Mouse (Mus musculus) gastrocnemius, postnatal 10 days (tissue): ENCODE results near the gene Trio. TPM values are rescaled to one million over a fixed set of nuclear protein-coding genes. Genes with fewer than 3 reads are reported as not detected.

Experiments
- DNase-seq: peaks from one replicate; pipeline ENCODE4 v3.0.0; 2021; ENCODE audit warnings: mixed read lengths
- total RNA-seq, 2 experiments: library from RNA; stranded (reverse); gene quantifications; 2 replicates each; pipeline ENCODE4 v1.2.3; 2021

Trio gene
- total RNA-seq, 2 experiments from 2014 or later = 56.2 to 79.7 TPM

DNA sequence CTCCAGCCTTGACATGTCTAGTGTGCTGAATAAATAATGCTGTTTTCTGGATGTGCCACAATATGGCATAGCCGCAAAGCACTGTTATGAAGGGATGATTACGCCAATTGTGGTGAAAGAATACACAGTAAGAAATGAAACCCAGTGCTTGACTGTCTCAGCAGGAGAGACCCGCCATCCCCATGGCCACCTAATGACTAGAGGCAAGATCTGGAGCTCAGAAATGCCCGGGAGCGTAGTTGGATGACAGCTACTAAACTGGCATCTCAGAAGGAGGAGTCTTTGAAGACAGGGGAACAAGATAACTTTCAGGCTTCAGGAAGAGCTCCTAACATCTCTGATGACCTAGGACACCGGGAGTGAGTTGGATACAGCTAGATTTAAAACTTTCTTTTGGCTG, 12.0 kb upstream of the Trio start:
- DNase-seq = no peak

GRCm38 (mm10) chr15:28035601-28036000, 10.0 kb upstream of the Trio start:
- DNase-seq = no peak

DNA sequence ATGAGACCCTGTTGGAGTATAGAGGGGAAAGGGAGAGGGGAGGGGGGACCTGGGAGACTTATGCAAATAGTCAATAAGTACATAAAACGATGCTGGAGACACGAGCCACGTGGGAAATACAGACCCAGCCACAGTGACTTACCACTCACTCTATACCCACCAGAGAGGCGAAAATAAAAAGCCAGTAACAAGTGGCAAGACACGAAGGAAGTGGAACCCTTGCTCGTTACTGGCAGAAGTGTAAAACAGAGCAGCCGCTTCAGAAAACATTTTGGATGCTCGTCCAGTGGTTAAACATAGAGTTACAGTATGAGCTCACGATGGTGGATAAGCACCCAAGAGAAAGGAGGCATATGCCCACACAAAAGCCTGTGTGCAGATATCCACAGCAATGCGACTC, 9.0 kb upstream of the Trio start:
- DNase-seq = no peak

DNA sequence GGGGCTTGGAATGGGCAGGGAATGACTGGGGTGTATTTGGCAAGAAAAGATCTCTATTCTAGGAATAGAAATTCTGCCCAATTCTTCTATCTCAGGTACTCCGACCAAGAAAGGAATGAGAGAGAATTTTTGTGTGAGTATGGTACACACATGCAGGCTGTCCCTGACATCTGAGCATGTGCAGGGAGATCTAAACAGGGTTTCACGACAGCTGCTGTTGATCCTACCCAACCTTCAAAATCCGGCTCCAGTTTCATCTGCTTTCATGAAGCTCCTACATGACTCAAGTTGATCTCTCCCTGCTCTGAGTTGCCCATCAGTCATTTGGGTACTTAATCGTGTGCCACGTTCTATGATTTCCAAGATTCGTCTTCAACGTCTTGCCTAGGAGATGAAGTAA, 3.7 kb upstream of the Trio start:
- DNase-seq = no peak

GRCm38 (mm10) chr15:28028542-28028941, 2.9 kb upstream of the Trio start:
- DNase-seq = no peak

- DNase-seq = no peak
Measured at GRCm38 (mm10) chr15:28026167-28026481, 476 bp upstream of the Trio start.

GRCm38 (mm10) chr15:28024965-28025338, 696 bp downstream of the Trio start:
- peak; percentile 69 for DNase-seq

GRCm38 (mm10) chr15:28024031-28024964, 1.4 kb downstream of the Trio start:
- DNase-seq = peak; percentile 80

DNA sequence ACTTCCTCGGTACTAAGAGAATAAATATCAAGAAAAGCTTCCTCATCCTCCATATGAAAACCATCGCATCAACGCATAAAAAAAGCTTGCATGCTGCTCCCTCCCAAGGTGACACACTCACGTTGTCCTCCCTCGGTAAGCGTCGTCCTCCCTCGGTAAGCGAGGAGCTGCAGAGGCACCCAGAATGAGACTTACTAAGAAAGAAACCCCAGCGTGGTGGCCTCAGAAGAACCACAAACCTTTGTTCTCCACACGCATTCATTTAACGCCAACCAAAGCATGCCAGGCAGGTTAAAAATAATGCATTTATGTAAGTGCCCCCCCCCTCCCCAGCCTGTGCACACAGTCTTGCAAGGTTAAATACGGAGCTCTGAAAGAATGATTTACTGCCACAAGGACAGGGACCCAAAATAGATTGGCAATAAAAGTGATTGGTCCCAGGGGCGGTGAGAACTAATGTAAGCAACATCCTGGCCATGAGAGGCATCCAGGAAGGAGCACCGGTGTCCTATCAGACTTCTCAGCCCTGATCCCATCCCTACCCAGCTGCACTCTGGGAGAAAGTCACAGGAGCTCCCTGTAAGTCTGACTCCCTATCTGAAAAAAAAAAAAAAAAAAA, 3.9 kb downstream of the Trio start:
- no peak for DNase-seq

- no peak for DNase-seq
Measured at GRCm38 (mm10) chr15:28019393-28020070, 6.1 kb downstream of the Trio start.

GRCm38 (mm10) chr15:28007516-28007915, 18.1 kb downstream of the Trio start:
- no peak for DNase-seq

- DNase-seq = no peak
Measured at GRCm38 (mm10) chr15:28004192-28004767, 21.4 kb downstream of the Trio start.

GRCm38 (mm10) chr15:28002515-28002914, 23.1 kb downstream of the Trio start:
- no peak for DNase-seq

- DNase-seq = no peak
Measured at GRCm38 (mm10) chr15:28001299-28001698, 24.3 kb downstream of the Trio start.

DNA sequence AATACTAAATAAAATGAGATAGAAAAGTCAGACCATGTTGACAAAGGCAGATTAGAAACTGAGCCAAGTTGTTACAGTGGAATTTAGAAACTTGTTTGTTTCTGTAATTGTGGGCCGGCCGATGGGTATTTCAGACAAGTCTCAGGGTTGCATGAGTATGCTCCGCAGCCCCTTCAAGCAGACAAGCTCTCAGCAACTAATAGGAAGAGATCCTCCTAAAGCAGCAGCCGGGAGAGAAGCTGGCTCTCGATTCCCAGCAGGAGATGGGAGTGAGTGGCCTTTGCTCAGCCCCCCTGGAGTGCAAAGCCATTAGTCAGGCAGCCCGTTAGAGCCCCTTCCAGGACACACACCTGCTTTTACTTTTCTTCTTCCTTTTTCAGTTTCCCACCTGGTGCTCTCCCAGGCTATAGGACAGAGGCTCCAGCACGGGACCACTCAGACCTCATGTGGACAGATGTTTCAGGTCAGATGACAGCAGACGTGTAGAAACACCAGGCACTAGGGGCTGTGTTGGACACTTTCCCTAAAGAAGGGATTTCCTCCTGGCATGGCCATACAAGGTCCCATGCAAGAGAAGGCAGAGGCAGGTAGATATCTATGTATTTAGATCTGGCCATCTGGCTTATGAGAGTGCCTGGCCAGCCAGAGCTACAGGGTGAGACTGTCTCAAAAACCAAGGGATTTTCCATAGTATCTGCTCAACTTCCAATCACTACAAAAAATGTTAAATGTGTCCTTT, 26.9 kb downstream of the Trio start:
- DNase-seq = no peak

DNA sequence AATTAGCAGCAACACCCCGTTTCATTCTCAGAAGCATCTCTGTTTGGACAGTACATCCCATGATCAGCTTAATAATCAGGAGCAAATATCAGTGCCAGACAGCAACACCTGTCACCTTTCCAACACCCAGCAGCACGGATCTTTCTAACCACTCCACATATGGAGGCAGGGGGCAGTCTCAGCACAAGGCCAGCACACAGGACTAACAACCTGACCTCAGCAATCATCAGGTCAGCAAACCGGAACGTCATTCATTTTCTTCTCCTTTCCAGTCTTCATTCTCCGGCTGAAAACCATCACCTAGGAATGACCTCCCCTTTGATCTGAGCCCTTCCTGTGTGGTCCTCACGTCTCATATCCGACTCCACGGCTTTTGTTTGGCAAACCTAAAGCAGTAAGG, 27.7 kb downstream of the Trio start:
- no peak for DNase-seq

DNA sequence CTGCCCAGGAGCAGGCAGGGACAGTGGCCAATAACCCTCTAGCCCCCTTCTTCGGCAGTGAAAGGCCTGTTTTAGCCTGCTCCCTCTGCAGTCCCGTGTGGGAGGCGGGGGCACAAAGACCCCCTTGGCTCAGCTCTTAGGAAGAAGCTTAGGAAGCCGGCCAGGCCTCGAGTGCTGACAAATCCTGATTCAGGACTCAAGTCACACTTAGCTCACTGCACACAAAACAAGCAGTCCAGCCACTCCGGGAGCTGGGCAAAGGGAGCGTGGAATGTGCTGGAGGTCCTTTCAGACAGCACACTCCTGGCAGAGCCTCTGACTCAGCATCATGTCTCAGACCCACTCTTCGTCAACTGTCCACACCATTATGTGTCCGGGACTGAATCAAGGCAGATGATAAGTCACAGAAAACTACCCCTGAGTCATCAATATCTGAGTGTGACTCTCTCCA, 28.2 kb downstream of the Trio start:
- DNase-seq = no peak

GRCm38 (mm10) chr15:27996750-27997149, 28.9 kb downstream of the Trio start:
- DNase-seq = no peak

- no peak for DNase-seq
Measured at GRCm38 (mm10) chr15:27995421-27995820, 30.2 kb downstream of the Trio start.

DNA sequence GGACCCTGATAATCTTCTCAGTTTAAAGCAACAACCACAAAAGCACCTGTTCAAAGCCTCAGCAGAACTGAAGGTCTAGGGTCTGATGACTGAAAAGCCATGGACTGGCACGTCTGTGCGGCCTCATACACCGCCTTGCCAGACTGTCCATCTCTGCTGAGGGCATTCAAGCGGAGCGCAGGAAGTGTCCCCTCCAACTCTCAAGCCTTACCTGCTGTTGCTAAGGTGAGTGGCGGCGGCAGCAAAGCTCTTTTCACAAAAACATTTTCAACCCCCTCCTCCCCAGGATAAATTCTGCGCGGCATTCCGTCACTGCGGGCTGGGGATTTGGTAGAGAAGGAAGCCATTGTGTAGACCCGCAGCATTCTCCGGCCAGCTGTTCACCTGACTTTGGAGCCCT, 30.8 kb downstream of the Trio start:
- no peak for DNase-seq

GRCm38 (mm10) chr15:27993528-27993927, 32.1 kb downstream of the Trio start:
- DNase-seq = no peak

DNA sequence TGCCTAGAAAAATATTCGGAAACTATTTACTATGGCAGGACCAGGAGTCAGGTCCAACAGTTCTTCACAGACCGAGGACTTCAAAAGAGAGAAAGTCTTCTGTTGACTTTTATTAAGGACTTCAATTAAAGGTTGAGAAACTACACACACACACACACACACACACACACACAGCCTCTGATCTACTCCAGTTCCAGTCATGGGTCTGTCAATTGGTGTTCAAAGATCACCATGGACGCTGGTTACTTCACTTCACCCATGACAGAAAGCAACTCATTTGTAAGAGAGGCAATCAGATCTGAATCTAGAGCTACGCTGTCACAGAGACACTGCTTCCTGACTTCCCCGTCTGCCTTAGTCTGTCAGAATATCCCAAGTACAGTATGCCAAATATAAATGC, 33.1 kb downstream of the Trio start:
- no peak for DNase-seq
